Mouse (Mus musculus) bone marrow, adult 2 months (tissue): Measurements from ENCODE around the gene Jsrp1.

Experiments used
- CTCF ChIP-seq: fragments of 200-500 bp; IDR thresholded peaks from 2 replicates; pipeline ENCODE4 v1.5.1; 2011; ENCODE audit warnings: low read length, control low read depth; ENCODE audit not compliant: control insufficient read depth, insufficient read depth
- POLR2A ChIP-seq: fragments of 200-500 bp; IDR thresholded peaks from 2 replicates; pipeline ENCODE4 v1.6.1; 2011; ENCODE audit warnings: low read depth, mild to moderate bottlenecking, control low read depth, low read length, borderline replicate concordance; ENCODE audit not compliant: control insufficient read depth

GRCm38 (mm10) chr10:80794750-80795149 is 18.5 kb downstream of the Jsrp1 start:
- TF ChIP-seq CTCF: no peak
- TF ChIP-seq POLR2A: no peak
